Mouse (Mus musculus) kidney, adult 11 months (tissue): ENCODE results near the gene Cav2.

Experiments used
- DNase-seq: peaks from one replicate; pipeline ENCODE4 v3.0.0; 2022

The Cav2 gene

GRCm38 (mm10) chr6:17280939-17281756 lies at the start of gene Cav2:
Gene Cav2, plus strand, starts transcription at chr6:17281185.
- DNase-seq: peak; percentile 87

- DNase-seq: no peak
These were observed 41.3 kb upstream of the Cav2 start for GRCm38 (mm10) chr6:17239693-17240092.

GRCm38 (mm10) chr6:17241013-17241412 lies 40.0 kb upstream of the Cav2 start:
- no peak for DNase-seq

GRCm38 (mm10) chr6:17246959-17247358 lies 34.0 kb upstream of the Cav2 start:
- DNase-seq: no peak

- DNase-seq: no peak
These were observed 33.3 kb upstream of the Cav2 start for GRCm38 (mm10) chr6:17247673-17248072.

GRCm38 (mm10) chr6:17248241-17248640 lies 32.7 kb upstream of the Cav2 start:
- no peak for DNase-seq

GRCm38 (mm10) chr6:17251958-17252357 lies 29.0 kb upstream of the Cav2 start:
- no peak for DNase-seq

- no peak for DNase-seq
These were observed 22.8 kb upstream of the Cav2 start for GRCm38 (mm10) chr6:17258142-17258541.

GRCm38 (mm10) chr6:17258911-17259310 lies 22.1 kb upstream of the Cav2 start:
- DNase-seq: no peak

- no peak for DNase-seq
These were observed 18.2 kb upstream of the Cav2 start for GRCm38 (mm10) chr6:17262786-17263185.

- peak; percentile 6 for DNase-seq
These were observed 15.9 kb upstream of the Cav2 start for GRCm38 (mm10) chr6:17265043-17265442.

- no peak for DNase-seq
These were observed 14.5 kb upstream of the Cav2 start for GRCm38 (mm10) chr6:17266466-17266865.

GRCm38 (mm10) chr6:17278366-17278765 lies 2.6 kb upstream of the Cav2 start:
- DNase-seq: no peak

GRCm38 (mm10) chr6:17281757-17282092 lies 740 bp downstream of the Cav2 start:
- DNase-seq: no peak

- DNase-seq: peak; percentile 25
These were observed 1.2 kb downstream of the Cav2 start for GRCm38 (mm10) chr6:17282159-17282558.

GRCm38 (mm10) chr6:17283834-17284233 lies 2.8 kb downstream of the Cav2 start:
- no peak for DNase-seq

GRCm38 (mm10) chr6:17286381-17286780 lies 5.4 kb downstream of the Cav2 start:
- DNase-seq: no peak

- DNase-seq: no peak
These were observed 14.1 kb downstream of the Cav2 start for GRCm38 (mm10) chr6:17295116-17295515.

- DNase-seq: peak; percentile 55
These were observed 25.1 kb downstream of the Cav2 start, which contains the start of gene Cav1 for GRCm38 (mm10) chr6:17305954-17306601. Gene Cav1, plus strand, starts transcription at chr6:17306335.

- DNase-seq: peak; percentile 8
These were observed 25.8 kb downstream of the Cav2 start for GRCm38 (mm10) chr6:17306602-17307325.

GRCm38 (mm10) chr6:17307461-17308115 lies 26.6 kb downstream of the Cav2 start:
- DNase-seq: peak; percentile 60

GRCm38 (mm10) chr6:17308661-17309060 lies 27.7 kb downstream of the Cav2 start:
- no peak for DNase-seq

- no peak for DNase-seq
These were observed 28.3 kb downstream of the Cav2 start for GRCm38 (mm10) chr6:17309260-17309659.
